In the genomic region with DNA sequence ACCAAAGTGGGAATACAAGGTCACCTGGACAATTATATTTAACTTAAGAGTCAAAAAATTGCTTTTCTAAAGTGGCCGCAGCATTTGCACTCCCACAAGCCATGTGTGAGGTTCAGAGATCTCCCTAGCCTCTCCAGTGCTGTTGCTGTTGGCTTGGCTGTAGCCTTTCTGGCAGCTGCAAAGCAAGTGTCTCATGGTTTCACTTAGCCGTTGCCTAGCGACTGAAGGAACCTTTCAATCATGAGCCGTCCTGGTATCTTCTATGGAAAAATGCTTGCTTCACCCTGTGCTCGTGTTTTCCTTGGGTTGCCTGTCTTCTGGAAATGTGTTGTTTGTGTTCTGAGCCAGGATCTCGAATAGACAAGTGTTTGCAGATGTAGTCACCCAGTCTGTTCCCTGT, we compare ENCODE assay signal across 10 mouse cellular contexts.
DNase-seq lines count a peak whose midpoint lies in the region; ATAC-seq and TF ChIP-seq lines count a peak whose summit lies in the region.
"Had no signal": no experiment of that assay in that cellular context is flagged by ENCODE, and none has a peak within 500 bp of the region (broad histone marks: within the 10 kb centered on the region; RNA-seq: fewer than 3 reads in every experiment).

No protein-coding gene starts in this region.

- no peak for ATAC-seq in intestine, postnatal 0 days
- ATAC-seq in monocyte, adult 5-6 weeks (replicated peaks; ENCODE audit: insufficient number of reproducible peaks, low FRiP score, low TSS enrichment, poor library complexity, severe bottlenecking) = no peak

- H3K4me2 ChIP-seq in intestine, postnatal 0 days (replicated peaks; ENCODE audit: low read depth) = no peak overlapping the region
- H3K4me2 ChIP-seq: embryonic facial prominence, embryonic 15.5 days had no signal

- H3K27ac ChIP-seq in intestine, postnatal 0 days (ENCODE audit: low read depth, low read length) = no peak overlapping the region
- H3K27ac ChIP-seq: embryonic facial prominence, embryonic 15.5 days had no signal

- H3K9me3 ChIP-seq in intestine, postnatal 0 days (ENCODE audit: control insufficient read depth) = no peaks in the 10 kb centered on the region
- H3K9me3 ChIP-seq: embryonic facial prominence, embryonic 15.5 days had no signal

- H3K4me1 ChIP-seq in intestine, postnatal 0 days (replicated peaks; ENCODE audit: control insufficient read depth, insufficient read depth, low read length) = no peaks in the 10 kb centered on the region
- H3K4me1 ChIP-seq: embryonic facial prominence, embryonic 15.5 days had no signal

- 43% methylated on average over 6 of the region's 6 CpGs for WGBS in intestine, postnatal 0 days

- no peaks in the 10 kb centered on the region for H3K36me3 ChIP-seq in intestine, postnatal 0 days (ENCODE audit: control insufficient read depth, insufficient read depth)
- H3K36me3 ChIP-seq: embryonic facial prominence, embryonic 15.5 days had no signal

- TF ChIP-seq CTCF in intestine, postnatal 0 days (IDR thresholded peaks at IDR 0.05; ENCODE audit: low read depth) = no peak

- H3K9ac ChIP-seq in intestine, postnatal 0 days (ENCODE audit: low read depth, low read length) = no peak overlapping the region
- H3K9ac ChIP-seq: embryonic facial prominence, embryonic 15.5 days had no signal

- H3K27me3 ChIP-seq in intestine, postnatal 0 days (replicated peaks; ENCODE audit: control insufficient read depth, insufficient read depth, low read length) = no peaks in the 10 kb centered on the region
- H3K27me3 ChIP-seq: embryonic facial prominence, embryonic 15.5 days had no signal

- intact Hi-C loops in gastrocnemius, postnatal 36 days (cut with DNase I) = no loop called here
- intact Hi-C loops in gastrocnemius, postnatal 14 days (cut with DNase I; ENCODE audit: low total_unique reads) = no loop called here
- intact Hi-C loops in left cerebral cortex, postnatal 4 days (cut with DNase I) = no loop called here

- H3K4me3 ChIP-seq in intestine, postnatal 0 days (ENCODE audit: low read depth, low read length) = no peak overlapping the region
- H3K4me3 ChIP-seq: embryonic facial prominence, embryonic 15.5 days; myocyte had no signal

- peak; percentile 24 for DNase-seq in gastrocnemius, adult 18-20 months (ENCODE audit: low spot score)
- DNase-seq in gastrocnemius, postnatal 36 days = no peak
- DNase-seq in ZHBTc4 (ENCODE audit: low read depth, low spot score) = peak; percentile 16
- DNase-seq in gastrocnemius, postnatal 14 days = peak; percentile 61
- peak; percentile 45 for DNase-seq in left cerebral cortex, postnatal 4 days
- no peak for DNase-seq in thymus, postnatal 25 days

Comparison
In these comparisons a context has a peak if more than half of its experiments do, and no peak if none do; other contexts are left out.
1. DNase-seq: peak in gastrocnemius, adult 18-20 months (single experiment), ZHBTc4 (single experiment), gastrocnemius, postnatal 14 days (single experiment) and left cerebral cortex, postnatal 4 days (single experiment); none in gastrocnemius, postnatal 36 days (0 of 2) and thymus, postnatal 25 days (single experiment).